Mouse (Mus musculus) right cerebral cortex, adult 2 months (tissue): ENCODE measurements at regions not wholly inside any gene's neighbourhood (a gene's known extent, or its start where the extent isn't known, plus 50 kb on each side); places are given as distances from the start of the nearest gene placed in this dataset.
"Not testable (repeated sequence)": the region's sequence is repeated elsewhere in the genome, so short reads cannot be mapped to it uniquely, and the experiment has no call there.

Source experiments
- DNase-seq, 2 experiments: peaks; one replicate each; pipeline ENCODE4 v3.0.0; 2021 to 2022; ENCODE audit warnings: low spot score in 2 of 2

- no peak for DNase-seq
These were observed 687.0 kb downstream of the Tpm3-rs7 start for GRCm38 (mm10) chr14:114001377-114001776.

- peak; percentile 13 to 16 for DNase-seq
These were observed 688.0 kb downstream of the Tpm3-rs7 start for GRCm38 (mm10) chr14:114002420-114002819.

- DNase-seq: no peak
These were observed 722.7 kb downstream of the Tpm3-rs7 start for GRCm38 (mm10) chr14:114037063-114037462.

GRCm38 (mm10) chr14:114038611-114039312 is 724.4 kb downstream of the Tpm3-rs7 start:
- no peak for DNase-seq

- no peak for DNase-seq
These were observed 739.3 kb downstream of the Tpm3-rs7 start for GRCm38 (mm10) chr14:114053558-114054235.

GRCm38 (mm10) chr14:114061347-114061746 is 746.9 kb downstream of the Tpm3-rs7 start:
- DNase-seq: no peak

- DNase-seq: no peak
These were observed 748.2 kb downstream of the Tpm3-rs7 start for GRCm38 (mm10) chr14:114062582-114062981.

- no peak for DNase-seq
These were observed 758.8 kb downstream of the Tpm3-rs7 start for GRCm38 (mm10) chr14:114073236-114073635.

- no peak for DNase-seq
These were observed 759.6 kb downstream of the Tpm3-rs7 start for GRCm38 (mm10) chr14:114074011-114074410.

- DNase-seq: no peak
These were observed 792.4 kb downstream of the Tpm3-rs7 start for GRCm38 (mm10) chr14:114106786-114107185.

GRCm38 (mm10) chr14:114128491-114128890 is 814.1 kb downstream of the Tpm3-rs7 start:
- no peak for DNase-seq

GRCm38 (mm10) chr14:114166005-114166404 is 851.6 kb downstream of the Tpm3-rs7 start:
- no peak for DNase-seq

GRCm38 (mm10) chr14:114215609-114216008 is 876.4 kb upstream of the Gpc5 start:
- DNase-seq: no peak

GRCm38 (mm10) chr14:114220868-114221267 is 871.1 kb upstream of the Gpc5 start:
- no peak for DNase-seq

GRCm38 (mm10) chr14:114230711-114231110 is 861.3 kb upstream of the Gpc5 start:
- DNase-seq: no peak

- DNase-seq: no peak
These were observed 837.0 kb upstream of the Gpc5 start for GRCm38 (mm10) chr14:114255037-114255436.

- no peak for DNase-seq
These were observed 830.4 kb upstream of the Gpc5 start for GRCm38 (mm10) chr14:114261657-114262056.

- DNase-seq: peak in 1 of 2 experiments; percentile 4
These were observed 791.4 kb upstream of the Gpc5 start for GRCm38 (mm10) chr14:114300611-114301010.

GRCm38 (mm10) chr14:114307479-114307878 is 784.5 kb upstream of the Gpc5 start:
- DNase-seq: peak in 1 of 2 experiments; percentile 2

- no peak for DNase-seq
These were observed 759.4 kb upstream of the Gpc5 start for GRCm38 (mm10) chr14:114332662-114333061.

GRCm38 (mm10) chr14:114349345-114349744 is 742.7 kb upstream of the Gpc5 start:
- no peak for DNase-seq

- DNase-seq: not testable (repeated sequence)
These were observed 742.2 kb upstream of the Gpc5 start for GRCm38 (mm10) chr14:114349816-114350215.

- DNase-seq: no peak
These were observed 739.7 kb upstream of the Gpc5 start for GRCm38 (mm10) chr14:114352307-114352706.
